Mouse (Mus musculus): ENCODE measurements around the gene Mettl7a2.

DNA sequence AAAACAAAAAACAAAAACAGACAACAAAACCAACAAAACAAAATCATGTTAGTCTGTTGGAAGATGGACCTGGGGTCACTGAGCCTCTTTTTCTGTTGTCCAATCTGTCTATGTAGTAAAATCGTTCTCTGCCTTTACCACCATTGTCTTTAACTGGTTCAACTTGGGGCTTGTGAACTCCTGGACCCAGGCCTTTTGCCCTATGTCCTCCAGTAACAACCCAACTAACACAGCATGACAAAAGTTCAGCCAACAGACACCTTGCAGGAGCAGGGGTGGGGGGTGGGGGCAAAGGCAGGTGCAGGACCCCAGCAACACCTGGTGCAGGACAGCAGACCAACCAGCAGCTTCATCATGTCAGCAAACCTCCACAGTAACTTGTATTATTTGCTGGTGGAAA lies 33.1 kb upstream of the Mettl7a2 start:
- TF ChIP-seq CTCF (IDR thresholded peaks at IDR 0.05; ENCODE audit: low read depth): no peak
- no peak for TF ChIP-seq EP300 (IDR thresholded peaks at IDR 0.05; ENCODE audit: low read depth)

Data from liver, embryonic 14.5 days (tissue).